Mouse (Mus musculus): ENCODE data around the gene Chp1. TPM values are rescaled to one million over a fixed set of nuclear protein-coding genes. Genes with fewer than 3 reads are reported as not detected.

Gene Chp1
- polyA plus RNA-seq (2014; fragmentation: Illumina TruSeq; extraction: RNeasy Lipid Tissue Mini Kit (QIAGEN cat#74804)): 200 TPM

GRCm38 (mm10) chr2:119547522-119548370, at the start of gene Chp1, which contains the start of gene Exd1:
Gene Chp1, plus strand, starts transcription at chr2:119547697.
Gene Exd1, minus strand, starts transcription at chr2:119547627.

GRCm38 (mm10) chr2:119618199-119618982, 70.9 kb downstream of the Chp1 start, which contains the start of the genes Nusap1 and Oip5:
Gene Nusap1, plus strand, starts transcription at chr2:119618298.
Gene Oip5, minus strand, starts transcription at chr2:119618469.

Other genes with a start within 250 kb of the Chp1 start
- 0.14 TPM for gene Dll4, start 221.9 kb upstream of the Chp1 start, polyA plus RNA-seq (2014; fragmentation: Illumina TruSeq; extraction: RNeasy Lipid Tissue Mini Kit (QIAGEN cat#74804))
- gene Chac1, start 196.5 kb upstream of the Chp1 start, polyA plus RNA-seq (2014; fragmentation: Illumina TruSeq; extraction: RNeasy Lipid Tissue Mini Kit (QIAGEN cat#74804)): not detected
- gene Ino80, start 70.0 kb upstream of the Chp1 start, polyA plus RNA-seq (2014; fragmentation: Illumina TruSeq; extraction: RNeasy Lipid Tissue Mini Kit (QIAGEN cat#74804)): 26.7 TPM
- 0.51 TPM for gene Exd1, start 70 bp upstream of the Chp1 start, polyA plus RNA-seq (2014; fragmentation: Illumina TruSeq; extraction: RNeasy Lipid Tissue Mini Kit (QIAGEN cat#74804))
- gene Nusap1, start 70.6 kb downstream of the Chp1 start, polyA plus RNA-seq (2014; fragmentation: Illumina TruSeq; extraction: RNeasy Lipid Tissue Mini Kit (QIAGEN cat#74804)): 70.1 TPM
- gene Oip5, start 70.8 kb downstream of the Chp1 start, polyA plus RNA-seq (2014; fragmentation: Illumina TruSeq; extraction: RNeasy Lipid Tissue Mini Kit (QIAGEN cat#74804)): 26.2 TPM
- gene Ndufaf1, start 115.1 kb downstream of the Chp1 start, polyA plus RNA-seq (2014; fragmentation: Illumina TruSeq; extraction: RNeasy Lipid Tissue Mini Kit (QIAGEN cat#74804)): 78.7 TPM
- gene Rtf1, start 127.4 kb downstream of the Chp1 start, polyA plus RNA-seq (2014; fragmentation: Illumina TruSeq; extraction: RNeasy Lipid Tissue Mini Kit (QIAGEN cat#74804)): 47.4 TPM
- gene Itpka, start 194.6 kb downstream of the Chp1 start, polyA plus RNA-seq (2014; fragmentation: Illumina TruSeq; extraction: RNeasy Lipid Tissue Mini Kit (QIAGEN cat#74804)): not detected
- gene Ltk, start 212.7 kb downstream of the Chp1 start, polyA plus RNA-seq (2014; fragmentation: Illumina TruSeq; extraction: RNeasy Lipid Tissue Mini Kit (QIAGEN cat#74804)): not detected
- 0.57 TPM for gene Rpap1, start 239.8 kb downstream of the Chp1 start, polyA plus RNA-seq (2014; fragmentation: Illumina TruSeq; extraction: RNeasy Lipid Tissue Mini Kit (QIAGEN cat#74804))